In genomic region chr3:101867001-101867421, GRCm38 (mm10) we compare ENCODE assay signal across 16 mouse cellular contexts. TPM values are rescaled to one million over a fixed set of nuclear protein-coding genes. Genes with fewer than 3 reads are reported as not detected.
A peak's percentile ranks its signal among the peaks of the same experiment; 100 is the strongest.
DNase-seq lines count a peak whose midpoint lies in the region; ATAC-seq lines count a peak whose summit lies in the region.
"Had no signal": no experiment of that assay in that cellular context is flagged by ENCODE, and none has a peak within 500 bp of the region (broad histone marks: within the 10 kb centered on the region; RNA-seq: fewer than 3 reads in every experiment).

No protein-coding gene starts in this region.

- WGBS in heart, embryonic 10.5 days, result 87% methylated on average over 4 of the region's 4 CpGs
- 65% methylated on average over 4 of the region's 4 CpGs for WGBS in midbrain, embryonic 16.5 days

- H3K36me3 ChIP-seq in heart, embryonic 10.5 days, result peaks cover 19% of the 10 kb centered on the region; the same call in 1 of the 2 replicates
- H3K36me3 ChIP-seq in midbrain, embryonic 16.5 days (ENCODE audit: control insufficient read depth, insufficient read depth, low read length), result peaks cover 10% of the 10 kb centered on the region; the same call in 1 of the 2 replicates
- H3K36me3 ChIP-seq: G1E had no signal

- no peak overlapping the region for H3K4me3 ChIP-seq in heart, embryonic 10.5 days
- no peak overlapping the region for H3K4me3 ChIP-seq in midbrain, embryonic 16.5 days (ENCODE audit: low read depth, low read length)
- H3K4me3 ChIP-seq: gastrocnemius, adult 2 months; heart, embryonic 13.5 days; hindbrain, embryonic 13.5 days; neural tube, embryonic 12.5 days had no signal

- no peak overlapping the region for H3K4me2 ChIP-seq in midbrain, embryonic 16.5 days (ENCODE audit: low read length)
- H3K4me2 ChIP-seq: heart, embryonic 13.5 days; hindbrain, embryonic 13.5 days; neural tube, embryonic 12.5 days had no signal

- ATAC-seq in midbrain, embryonic 16.5 days, result no peak

- no peak overlapping the region for H3K9ac ChIP-seq in midbrain, embryonic 16.5 days (ENCODE audit: low read depth, low read length)
- H3K9ac ChIP-seq: heart, embryonic 13.5 days; hindbrain, embryonic 13.5 days; neural tube, embryonic 12.5 days had no signal

- peak; percentile 53 for DNase-seq in heart, embryonic 10.5 days (ENCODE audit: low spot score)
- no peak for DNase-seq in heart, adult 8-10 months (ENCODE audit: low spot score)
- peak; percentile 62 for DNase-seq in right cerebral cortex, adult 18-20 months
- no peak for DNase-seq in right cerebral cortex, postnatal 4 days
- peak; percentile 89 to 90 for DNase-seq in cerebellum, postnatal 25 days
- peak; percentile 48 for DNase-seq in right cerebral cortex, postnatal 25 days
- no peak for DNase-seq in thymus, postnatal 36 days
- DNase-seq: gastrocnemius, adult 2 months; kidney, adult 18-20 months; lung, adult 2 months; thymus, postnatal 14 days had no signal

- no peaks in the 10 kb centered on the region for H3K9me3 ChIP-seq in heart, embryonic 10.5 days
- no peaks in the 10 kb centered on the region for H3K9me3 ChIP-seq in midbrain, embryonic 16.5 days (replicated peaks; ENCODE audit: control insufficient read depth, low read length, poor library complexity, severe bottlenecking)
- H3K9me3 ChIP-seq: G1E; heart, embryonic 13.5 days; hindbrain, embryonic 13.5 days; neural tube, embryonic 12.5 days had no signal

- no peaks in the 10 kb centered on the region for H3K4me1 ChIP-seq in heart, embryonic 10.5 days
- H3K4me1 ChIP-seq in midbrain, embryonic 16.5 days (ENCODE audit: control insufficient read depth, insufficient read depth, low read length), result no peaks in the 10 kb centered on the region
- H3K4me1 ChIP-seq: heart, embryonic 13.5 days; hindbrain, embryonic 13.5 days; neural tube, embryonic 12.5 days had no signal

- H3K27me3 ChIP-seq in heart, embryonic 10.5 days (ENCODE audit: insufficient read depth, poor library complexity, severe bottlenecking), result no peaks in the 10 kb centered on the region
- no peaks in the 10 kb centered on the region for H3K27me3 ChIP-seq in midbrain, embryonic 16.5 days (ENCODE audit: control insufficient read depth, insufficient read depth, low read depth, low read length)
- H3K27me3 ChIP-seq: heart, embryonic 13.5 days; hindbrain, embryonic 13.5 days; neural tube, embryonic 12.5 days had no signal

- no peak overlapping the region for H3K27ac ChIP-seq in heart, embryonic 10.5 days
- H3K27ac ChIP-seq in midbrain, embryonic 16.5 days (ENCODE audit: low read length), result no peak overlapping the region
- H3K27ac ChIP-seq: gastrocnemius, adult 2 months; heart, embryonic 13.5 days; hindbrain, embryonic 13.5 days; neural tube, embryonic 12.5 days had no signal

RNA-seq across cellular contexts. Expression of gene Mab21l3, which starts 18.3 kb away (rescaled TPM):
- polyA plus RNA-seq in heart, embryonic 10.5 days (2016; fragmentation: Nextera tagmentation; extraction: Ambion mirVana), result 0.40 and 0.57 TPM in 2 replicates
- not detected for total RNA-seq in heart, adult 8-10 months (2022)
- 0.07 and 0.09 TPM in 2 replicates for polyA plus RNA-seq in midbrain, embryonic 16.5 days (2015; fragmentation: Nextera tagmentation; extraction: Ambion mirVana)
- total RNA-seq: gastrocnemius, adult 2 months had no signal
- polyA plus RNA-seq: G1E had no signal

RNA-seq across cellular contexts. Expression of gene Slc22a15, which starts 57.2 kb away (rescaled TPM):
- 4.1 and 6.3 TPM in 2 replicates for polyA plus RNA-seq in heart, embryonic 10.5 days (2016; fragmentation: Nextera tagmentation; extraction: Ambion mirVana)
- 1 to 10 TPM; 1.8 to 2.4 (median 2.2) TPM for total RNA-seq in heart, adult 8-10 months (2022)
- polyA plus RNA-seq in midbrain, embryonic 16.5 days (2015; fragmentation: Nextera tagmentation; extraction: Ambion mirVana), result 6.0 and 7.4 TPM in 2 replicates
- polyA plus RNA-seq: G1E had no signal

Comparison
In these comparisons a context has a peak if more than half of its experiments do, and no peak if none do; other contexts are left out.
1. DNase-seq: peak in heart, embryonic 10.5 days (single experiment), right cerebral cortex, adult 18-20 months (single experiment), cerebellum, postnatal 25 days (2 of 2) and right cerebral cortex, postnatal 25 days (single experiment); none in heart, adult 8-10 months (single experiment), right cerebral cortex, postnatal 4 days (single experiment) and thymus, postnatal 36 days (0 of 2).